Mouse (Mus musculus) stomach, embryonic 15.5 days (tissue): ENCODE results near the gene Slc22a2. TPM values are rescaled to one million over a fixed set of nuclear protein-coding genes. Genes with fewer than 3 reads are reported as not detected.
"Not testable (repeated sequence)": the region's sequence is repeated elsewhere in the genome, so short reads cannot be mapped to it uniquely, and the experiment has no call there.

Experiments used
- ATAC-seq: fragments of 200-750 bp; cut with Nextera tagmentation; 2 replicates; pipeline ENCODE4 v1.8.0; 2017; ENCODE audit warnings: low read depth, moderate number of reproducible peaks, moderate TSS enrichment; ENCODE audit not compliant: insufficient read depth, low FRiP score
- H3K27ac ChIP-seq: fragments of 300-500 bp; sonication (generic); 2 replicates; pipeline ENCODE4 v1.5.1; 2015; ENCODE audit warnings: mild to moderate bottlenecking, inconsistent platforms
- H3K27me3 ChIP-seq: fragments of 300-500 bp; sonication (generic); replicated peaks from 2 replicates; pipeline ENCODE4 v1.6.1; 2015; ENCODE audit warnings: inconsistent platforms
- H3K36me3 ChIP-seq: fragments of 300-500 bp; sonication (generic); 2 replicates; pipeline ENCODE4 v1.6.1; 2015; ENCODE audit warnings: inconsistent platforms
- H3K4me1 ChIP-seq: fragments of 300-500 bp; sonication (generic); 2 replicates; pipeline ENCODE4 v1.6.1; 2015; ENCODE audit warnings: inconsistent platforms
- H3K4me2 ChIP-seq: fragments of 300-500 bp; sonication (generic); 2 replicates; pipeline ENCODE4 v1.6.1; 2015; ENCODE audit warnings: mild to moderate bottlenecking, inconsistent platforms
- H3K4me3 ChIP-seq: fragments of 300-500 bp; sonication (generic); replicated peaks from 2 replicates; pipeline ENCODE4 v1.5.1; 2015; ENCODE audit warnings: inconsistent platforms
- H3K9ac ChIP-seq: fragments of 300-500 bp; sonication (generic); 2 replicates; pipeline ENCODE4 v1.6.1; 2015; ENCODE audit warnings: inconsistent platforms
- H3K9me3 ChIP-seq: fragments of 300-500 bp; sonication (generic); 2 replicates; pipeline ENCODE4 v1.6.1; 2016; ENCODE audit warnings: inconsistent platforms
- WGBS: fragments of 180-500 bp; shearing (Covaris S2); methylation state at CpG from one replicate; pipeline ENCODE4 v1.1.7; 2015; 5-methylcytosine and 5-hydroxymethylcytosine counted together
- polyA plus RNA-seq: library from polyadenylated mRNA; unstranded; fragments of >200 nt; fragmentation: Nextera tagmentation; extraction: Ambion mirVana; gene quantifications from 2 replicates; pipeline ENCODE4 v1.2.1, GENCODE M21; 2015

Gene Slc22a2
- polyA plus RNA-seq, 1 experiment from 2014 or later: 0.15 TPM

GRCm38 (mm10) chr17:12671029-12671605 is 87.2 kb downstream of the Slc22a2 start:
- Histone ChIP-seq H3K36me3 (no peaks in the 10 kb centered on the region), H3K9ac (no peak overlapping the region), H3K4me3 (no peak overlapping the region), H3K27me3 (no peaks in the 10 kb centered on the region), H3K27ac (no peak overlapping the region), H3K9me3 (no peaks in the 10 kb centered on the region), H3K4me1 (peaks cover 5% of the 10 kb centered on the region; the same call in 1 of the 2 replicates), H3K4me2 (no peak overlapping the region)
- WGBS: 68% methylated on average over 5 of the region's 5 CpGs
- no peak for ATAC-seq

DNA sequence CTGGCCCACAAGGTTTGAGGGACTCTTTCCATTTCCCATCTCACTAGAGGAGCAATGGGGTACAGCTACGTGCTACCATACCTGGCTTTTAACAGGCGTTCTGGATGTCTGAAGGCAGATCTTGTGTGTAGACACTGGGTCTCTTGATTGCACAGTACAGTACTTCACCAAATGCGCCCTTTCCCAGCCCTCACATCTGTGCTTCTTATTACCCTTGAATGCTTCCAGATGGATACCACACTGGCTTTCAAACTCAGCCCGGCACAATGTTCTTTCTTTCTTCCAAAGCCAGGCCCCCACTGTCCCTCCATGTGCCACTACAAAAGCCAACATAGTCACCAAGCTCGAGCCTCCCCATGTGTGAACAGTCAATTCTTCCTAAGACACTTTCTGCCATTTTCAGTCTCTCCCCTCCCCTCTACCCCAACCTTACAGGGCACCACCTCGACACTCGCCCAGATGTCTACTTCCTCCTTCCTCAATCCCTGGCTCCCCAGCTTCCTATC is 88.4 kb downstream of the Slc22a2 start:
- H3K27ac ChIP-seq: no peak overlapping the region
- H3K4me2 ChIP-seq: no peak overlapping the region
- no peaks in the 10 kb centered on the region for H3K27me3 ChIP-seq
- H3K9ac ChIP-seq: no peak overlapping the region
- no peaks in the 10 kb centered on the region for H3K36me3 ChIP-seq
- H3K4me3 ChIP-seq: no peak overlapping the region
- ATAC-seq: no peak
- WGBS: 80% methylated on average over 7 of the region's 7 CpGs
- H3K9me3 ChIP-seq: no peaks in the 10 kb centered on the region
- H3K4me1 ChIP-seq: peaks cover 5% of the 10 kb centered on the region; the same call in 1 of the 2 replicates

- Histone ChIP-seq H3K9ac (no peak overlapping the region), H3K4me3 (no peak overlapping the region), H3K4me1 (peaks cover 5% of the 10 kb centered on the region; the same call in 1 of the 2 replicates), H3K9me3 (no peaks in the 10 kb centered on the region), H3K27ac (no peak overlapping the region), H3K36me3 (no peaks in the 10 kb centered on the region), H3K4me2 (no peak overlapping the region), H3K27me3 (no peaks in the 10 kb centered on the region)
- no peak for ATAC-seq
- 67% methylated on average over 3 of the region's 3 CpGs for WGBS
Measured at GRCm38 (mm10) chr17:12673871-12674270, 89.9 kb downstream of the Slc22a2 start.

GRCm38 (mm10) chr17:12674980-12675379 is 91.0 kb downstream of the Slc22a2 start:
- H3K27ac ChIP-seq: not testable (repeated sequence)

GRCm38 (mm10) chr17:12675646-12676045 is 91.7 kb downstream of the Slc22a2 start, which contains the start of gene Slc22a1:
Gene Slc22a1 (minus strand): TSS chr17:12675829.
- Histone ChIP-seq H3K9ac (no peak within 1 kb of the TSS), H3K4me3 (no peak within 1 kb of the TSS), H3K36me3 (no peaks in the 10 kb centered on the region), H3K4me1 (no peaks in the 10 kb centered on the region), H3K9me3 (no peaks in the 10 kb centered on the region), H3K27me3 (no peaks in the 10 kb centered on the region), H3K27ac (no peak within 1 kb of the TSS), H3K4me2 (no peak within 1 kb of the TSS)
- 71% methylated on average over 7 of the region's 7 CpGs for WGBS
- ATAC-seq: peak; percentile 68

More at GRCm38 (mm10) chr17:12674980-12675379, 91.0 kb downstream of the Slc22a2 start:
- not testable (repeated sequence) for H3K36me3 ChIP-seq, H3K4me1 ChIP-seq, H3K4me3 ChIP-seq, H3K9me3 ChIP-seq, H3K4me2 ChIP-seq, ATAC-seq, H3K27me3 ChIP-seq, H3K9ac ChIP-seq
- WGBS: 75% methylated on average over 7 of the region's 7 CpGs

GRCm38 (mm10) chr17:12677139-12677538 is 93.2 kb downstream of the Slc22a2 start:
- no peak for ATAC-seq
- no peak overlapping the region for H3K4me2 ChIP-seq
- no peaks in the 10 kb centered on the region for H3K4me1 ChIP-seq
- H3K4me3 ChIP-seq: no peak overlapping the region
- no peak overlapping the region for H3K27ac ChIP-seq
- H3K9me3 ChIP-seq: no peaks in the 10 kb centered on the region
- H3K36me3 ChIP-seq: 0 out of 2 replicates have a peak, but pooled peaks cover 2% of the 10 kb centered on the region
- no peak overlapping the region for H3K9ac ChIP-seq
- H3K27me3 ChIP-seq: no peaks in the 10 kb centered on the region

Other genes starting within 250 kb of the Slc22a2 start
- gene Plg, start 205.5 kb upstream of the Slc22a2 start, polyA plus RNA-seq: 7.3 and 16.8 TPM in 2 replicates
- 0.55 and 0.65 TPM in 2 replicates for gene Slc22a3, start 76.4 kb upstream of the Slc22a2 start, polyA plus RNA-seq
- 0.17 and 1.1 TPM in 2 replicates for gene Slc22a1, start 91.7 kb downstream of the Slc22a2 start, polyA plus RNA-seq
- gene Igf2r, start 185.5 kb downstream of the Slc22a2 start, polyA plus RNA-seq: 35.1 and 36.1 TPM in 2 replicates